Mouse (Mus musculus): ENCODE data around the gene Il23a. TPM values are rescaled to one million over a fixed set of nuclear protein-coding genes. Genes with fewer than 3 reads are reported as not detected.
A peak's percentile ranks its signal among the peaks of the same experiment; 100 is the strongest.
"Not testable (repeated sequence)": the region's sequence is repeated elsewhere in the genome, so short reads cannot be mapped to it uniquely, and the experiment has no call there.

Gene Il23a
- total RNA-seq, 1 experiment = 4.1 TPM

GRCm38 (mm10) chr10:128278158-128278557, 20.4 kb downstream of the Il23a start:
- H3K4me1 ChIP-seq (ENCODE audit: control insufficient read depth in 2 of 2, insufficient read depth in 2 of 2, low read length in 2 of 2, poor library complexity in 1 of 2) = peaks cover 0 to 5% of the 10 kb centered on the region in 2 experiments; a peak in 1 of 4 replicates
- H3K36me3 ChIP-seq (ENCODE audit: control insufficient read depth, insufficient read depth, low read length, poor library complexity, severe bottlenecking) = peaks cover 25% of the 10 kb centered on the region
- H3K9ac ChIP-seq (ENCODE audit: insufficient read depth, low read depth, low read length, poor library complexity, severe bottlenecking) = no peak overlapping the region
- no peak for TF ChIP-seq ZNF384 (IDR thresholded peaks at IDR 0.05; ENCODE audit: low read depth, low read length)
- no peak for TF ChIP-seq HCFC1 (IDR thresholded peaks at IDR 0.05; ENCODE audit: borderline replicate concordance, insufficient read depth, low read length)
- no peak for TF ChIP-seq ZC3H11A (IDR thresholded peaks at IDR 0.05; ENCODE audit: borderline replicate concordance, low read depth, low read length)
- TF ChIP-seq CHD2 (IDR thresholded peaks at IDR 0.05; ENCODE audit: low read depth, low read length) = no peak
- no peak for TF ChIP-seq MAFK (IDR thresholded peaks at IDR 0.05; ENCODE audit: insufficient read depth, low read depth, low read length)
- H3K4me3 ChIP-seq (ENCODE audit: insufficient read depth in 1 of 2, low read depth in 1 of 2, low read length in 2 of 2, poor library complexity in 1 of 2, severe bottlenecking in 1 of 2) = no peak overlapping the region
- no peak overlapping the region for H3K27ac ChIP-seq (ENCODE audit: insufficient read depth, low read depth, low read length, poor library complexity, severe bottlenecking)
- DNase-seq (ENCODE audit: low read depth, low spot score) = no peak
- H3K9me3 ChIP-seq (ENCODE audit: control insufficient read depth, insufficient read depth, low read depth, low read length) = no peaks in the 10 kb centered on the region
- in situ Hi-C loops (cut with MboI; ENCODE audit: low sequenced_read_pairs in 2 of 2, unreplicated experiment in 2 of 2) = no loop called here

- H3K27ac ChIP-seq (ENCODE audit: insufficient read depth, low read depth, low read length, poor library complexity, severe bottlenecking); DNase-seq (ENCODE audit: low read depth, low spot score); H3K9me3 ChIP-seq (ENCODE audit: control insufficient read depth, insufficient read depth, low read depth, low read length); H3K4me3 ChIP-seq (ENCODE audit: insufficient read depth in 1 of 2, low read depth in 1 of 2, low read length in 2 of 2, poor library complexity in 1 of 2, severe bottlenecking in 1 of 2); H3K4me1 ChIP-seq (ENCODE audit: control insufficient read depth in 2 of 2, insufficient read depth in 2 of 2, low read length in 2 of 2, poor library complexity in 1 of 2); in situ Hi-C loops (cut with MboI; ENCODE audit: low sequenced_read_pairs in 2 of 2, unreplicated experiment in 2 of 2); H3K9ac ChIP-seq (ENCODE audit: insufficient read depth, low read depth, low read length, poor library complexity, severe bottlenecking): not testable (repeated sequence)
- peaks cover 17% of the 10 kb centered on the region for H3K36me3 ChIP-seq (ENCODE audit: control insufficient read depth, insufficient read depth, low read length, poor library complexity, severe bottlenecking)
Measured at GRCm38 (mm10) chr10:128275374-128275773, 23.2 kb downstream of the Il23a start.

- H3K27ac ChIP-seq (ENCODE audit: insufficient read depth, low read depth, low read length, poor library complexity, severe bottlenecking); H3K9me3 ChIP-seq (ENCODE audit: control insufficient read depth, insufficient read depth, low read depth, low read length); H3K36me3 ChIP-seq (ENCODE audit: control insufficient read depth, insufficient read depth, low read length, poor library complexity, severe bottlenecking); H3K4me1 ChIP-seq (ENCODE audit: control insufficient read depth in 2 of 2, insufficient read depth in 2 of 2, low read length in 2 of 2, poor library complexity in 1 of 2); H3K9ac ChIP-seq (ENCODE audit: insufficient read depth, low read depth, low read length, poor library complexity, severe bottlenecking); in situ Hi-C loops (cut with MboI; ENCODE audit: low sequenced_read_pairs in 2 of 2, unreplicated experiment in 2 of 2); H3K4me3 ChIP-seq (ENCODE audit: insufficient read depth in 1 of 2, low read depth in 1 of 2, low read length in 2 of 2, poor library complexity in 1 of 2, severe bottlenecking in 1 of 2); DNase-seq (ENCODE audit: low read depth, low spot score): not testable (repeated sequence)
- peak; percentile 92 for TF ChIP-seq ZNF384 (IDR thresholded peaks at IDR 0.05; ENCODE audit: low read depth, low read length)
Measured at GRCm38 (mm10) chr10:128272819-128273439, 25.6 kb downstream of the Il23a start.

- in situ Hi-C loops (cut with MboI; ENCODE audit: low sequenced_read_pairs in 2 of 2, unreplicated experiment in 2 of 2) = no loop called here
- peaks cover 3 to 7% of the 10 kb centered on the region in 2 experiments; a peak in 2 of 4 replicates for H3K4me1 ChIP-seq (ENCODE audit: control insufficient read depth in 2 of 2, insufficient read depth in 2 of 2, low read length in 2 of 2, poor library complexity in 1 of 2)
- no peaks in the 10 kb centered on the region for H3K9me3 ChIP-seq (ENCODE audit: control insufficient read depth, insufficient read depth, low read depth, low read length)
- no peak for TF ChIP-seq HCFC1 (IDR thresholded peaks at IDR 0.05; ENCODE audit: borderline replicate concordance, insufficient read depth, low read length)
- no peak for TF ChIP-seq MAFK (IDR thresholded peaks at IDR 0.05; ENCODE audit: insufficient read depth, low read depth, low read length)
- no peak for TF ChIP-seq CHD2 (IDR thresholded peaks at IDR 0.05; ENCODE audit: low read depth, low read length)
- no peak for TF ChIP-seq ZNF384 (IDR thresholded peaks at IDR 0.05; ENCODE audit: low read depth, low read length)
- TF ChIP-seq ZC3H11A (IDR thresholded peaks at IDR 0.05; ENCODE audit: borderline replicate concordance, low read depth, low read length) = no peak
- no peak overlapping the region for H3K9ac ChIP-seq (ENCODE audit: insufficient read depth, low read depth, low read length, poor library complexity, severe bottlenecking)
- no peak for DNase-seq (ENCODE audit: low read depth, low spot score)
- no peak overlapping the region for H3K27ac ChIP-seq (ENCODE audit: insufficient read depth, low read depth, low read length, poor library complexity, severe bottlenecking)
- peaks cover 5% of the 10 kb centered on the region for H3K36me3 ChIP-seq (ENCODE audit: control insufficient read depth, insufficient read depth, low read length, poor library complexity, severe bottlenecking)
- H3K4me3 ChIP-seq (ENCODE audit: insufficient read depth in 1 of 2, low read depth in 1 of 2, low read length in 2 of 2, poor library complexity in 1 of 2, severe bottlenecking in 1 of 2) = no peak overlapping the region
Measured at GRCm38 (mm10) chr10:128271883-128272282, 26.7 kb downstream of the Il23a start.

GRCm38 (mm10) chr10:128270866-128271265, 27.7 kb downstream of the Il23a start:
- Histone ChIP-seq H3K36me3 (ENCODE audit: control insufficient read depth, insufficient read depth, low read length, poor library complexity, severe bottlenecking) (no peaks in the 10 kb centered on the region), H3K4me1 (ENCODE audit: control insufficient read depth in 2 of 2, insufficient read depth in 2 of 2, low read length in 2 of 2, poor library complexity in 1 of 2) (peaks cover 3 to 7% of the 10 kb centered on the region in 2 experiments; a peak in 2 of 4 replicates), H3K4me3 (ENCODE audit: insufficient read depth in 1 of 2, low read depth in 1 of 2, low read length in 2 of 2, poor library complexity in 1 of 2, severe bottlenecking in 1 of 2) (peak overlapping the region; percentile 91 to 93), H3K9me3 (ENCODE audit: control insufficient read depth, insufficient read depth, low read depth, low read length) (no peaks in the 10 kb centered on the region), H3K9ac (ENCODE audit: insufficient read depth, low read depth, low read length, poor library complexity, severe bottlenecking) (peak overlapping the region; percentile 80), H3K27ac (ENCODE audit: insufficient read depth, low read depth, low read length, poor library complexity, severe bottlenecking) (peak overlapping the region; percentile 3; the same call in 1 of the 2 replicates)
- in situ Hi-C loops (cut with MboI; ENCODE audit: low sequenced_read_pairs in 2 of 2, unreplicated experiment in 2 of 2) = no loop called here
- DNase-seq (ENCODE audit: low read depth, low spot score) = no peak
- TF ChIP-seq ZC3H11A (IDR thresholded peaks at IDR 0.05; ENCODE audit: borderline replicate concordance, low read depth, low read length) (no peak), HCFC1 (IDR thresholded peaks at IDR 0.05; ENCODE audit: borderline replicate concordance, insufficient read depth, low read length) (no peak), ZNF384 (IDR thresholded peaks at IDR 0.05; ENCODE audit: low read depth, low read length) (no peak), MAFK (IDR thresholded peaks at IDR 0.05; ENCODE audit: insufficient read depth, low read depth, low read length) (no peak), CHD2 (IDR thresholded peaks at IDR 0.05; ENCODE audit: low read depth, low read length) (no peak)
